23 mouse cellular contexts compared by ENCODE assay signal in genomic region chr12:69713628-69714027, GRCm38 (mm10). TPM values are rescaled to one million over a fixed set of nuclear protein-coding genes. Genes with fewer than 3 reads are reported as not detected.
DNase-seq lines count a peak whose midpoint lies in the region; ATAC-seq and TF ChIP-seq lines count a peak whose summit lies in the region.
"Had no signal": no experiment of that assay in that cellular context is flagged by ENCODE, and none has a peak within 500 bp of the region (broad histone marks: within the 10 kb centered on the region; RNA-seq: fewer than 3 reads in every experiment).

No protein-coding gene starts in this region.

- H3K27ac ChIP-seq in intestine, embryonic 16.5 days (ENCODE audit: low read length): no peak overlapping the region
- no peak overlapping the region for H3K27ac ChIP-seq in intestine, embryonic 15.5 days
- H3K27ac ChIP-seq in liver, adult 2 months (replicated peaks; ENCODE audit: insufficient read depth, low read depth, low read length): peak overlapping the region; percentile 74
- no peak overlapping the region for H3K27ac ChIP-seq in liver, postnatal 0 days (ENCODE audit: low read depth)
- peak overlapping the region; percentile 28; the same call in 1 of the 2 replicates for H3K27ac ChIP-seq in small intestine, adult 2 months (ENCODE audit: insufficient read depth, low read depth, low read length)
- H3K27ac ChIP-seq: embryonic facial prominence, embryonic 10.5 days; embryonic facial prominence, embryonic 12.5 days; forebrain, embryonic 13.5 days; forebrain, embryonic 15.5 days had no signal

- H3K79me2 ChIP-seq in liver, adult 2 months (ENCODE audit: control insufficient read depth, insufficient read depth, low read length): peaks cover 9% of the 10 kb centered on the region; the same call in 1 of the 2 replicates

- peak; percentile 63; the same call in 1 of the 2 replicates for ATAC-seq in intestine, embryonic 16.5 days
- ATAC-seq in intestine, embryonic 15.5 days: no peak
- no peak for ATAC-seq in liver, postnatal 0 days
- ATAC-seq: CD4-positive, CD25-positive, alpha-beta regulatory T cell, adult 4 months; forebrain, embryonic 13.5 days; forebrain, embryonic 15.5 days had no signal

- H3K36me3 ChIP-seq in intestine, embryonic 16.5 days (ENCODE audit: control insufficient read depth, insufficient read depth, low read length): 0 out of 2 replicates have a peak, but pooled peaks cover 3% of the 10 kb centered on the region
- H3K36me3 ChIP-seq in intestine, embryonic 15.5 days: 0 out of 2 replicates have a peak, but pooled peaks cover 3% of the 10 kb centered on the region
- peaks cover 15% of the 10 kb centered on the region for H3K36me3 ChIP-seq in liver, adult 2 months (ENCODE audit: control insufficient read depth, insufficient read depth, low read length)
- 0 out of 2 replicates have a peak, but pooled peaks cover 11% of the 10 kb centered on the region for H3K36me3 ChIP-seq in liver, postnatal 0 days (replicated peaks; ENCODE audit: insufficient read depth, low read length)
- H3K36me3 ChIP-seq in small intestine, adult 2 months (ENCODE audit: control insufficient read depth, insufficient read depth, low read length): peaks cover 11% of the 10 kb centered on the region

- H3K9me3 ChIP-seq in intestine, embryonic 16.5 days (ENCODE audit: control insufficient read depth, low read length): no peaks in the 10 kb centered on the region
- H3K9me3 ChIP-seq in intestine, embryonic 15.5 days: no peaks in the 10 kb centered on the region
- no peaks in the 10 kb centered on the region for H3K9me3 ChIP-seq in liver, postnatal 0 days (ENCODE audit: low read length)
- H3K9me3 ChIP-seq: embryonic facial prominence, embryonic 12.5 days; forebrain, embryonic 13.5 days had no signal

- no peak overlapping the region for H3K4me2 ChIP-seq in intestine, embryonic 16.5 days (ENCODE audit: low read depth, low read length)
- no peak overlapping the region for H3K4me2 ChIP-seq in intestine, embryonic 15.5 days (replicated peaks)
- H3K4me2 ChIP-seq in liver, postnatal 0 days (ENCODE audit: low read depth, low read length): no peak overlapping the region
- H3K4me2 ChIP-seq: embryonic facial prominence, embryonic 12.5 days; forebrain, embryonic 13.5 days; forebrain, embryonic 15.5 days had no signal

- no peak for TF ChIP-seq CTCF in liver, adult 2 months (IDR thresholded peaks at IDR 0.05; ENCODE audit: low read depth, low read length)
- no peak for TF ChIP-seq CTCF in liver, postnatal 0 days (IDR thresholded peaks at IDR 0.05; ENCODE audit: low read depth)
- TF ChIP-seq CTCF in small intestine, adult 2 months (IDR thresholded peaks at IDR 0.05; ENCODE audit: extremely low read depth, insufficient read length, insufficient replicate concordance, low read depth, low read length): no peak

- TF ChIP-seq EP300 in liver, postnatal 0 days (IDR thresholded peaks at IDR 0.05; ENCODE audit: low read depth): no peak

- H3K4me1 ChIP-seq in intestine, embryonic 16.5 days (ENCODE audit: control insufficient read depth, insufficient read depth, low read length): no peaks in the 10 kb centered on the region
- H3K4me1 ChIP-seq in intestine, embryonic 15.5 days (replicated peaks): no peaks in the 10 kb centered on the region
- peaks cover 2% of the 10 kb centered on the region; the same call in 1 of the 2 replicates for H3K4me1 ChIP-seq in liver, adult 2 months (ENCODE audit: control insufficient read depth, insufficient read depth, low read length)
- H3K4me1 ChIP-seq in liver, postnatal 0 days (ENCODE audit: insufficient read depth): no peaks in the 10 kb centered on the region
- no peaks in the 10 kb centered on the region; the same call in 1 of the 2 replicates for H3K4me1 ChIP-seq in small intestine, adult 2 months (ENCODE audit: control insufficient read depth, insufficient read depth, insufficient read length, low read length)
- H3K4me1 ChIP-seq: embryonic facial prominence, embryonic 10.5 days; embryonic facial prominence, embryonic 12.5 days; forebrain, embryonic 13.5 days; forebrain, embryonic 15.5 days had no signal

- H3K27me3 ChIP-seq in intestine, embryonic 16.5 days (replicated peaks; ENCODE audit: control insufficient read depth, insufficient read depth, low read length): no peaks in the 10 kb centered on the region
- no peaks in the 10 kb centered on the region for H3K27me3 ChIP-seq in intestine, embryonic 15.5 days (replicated peaks)
- no peaks in the 10 kb centered on the region for H3K27me3 ChIP-seq in liver, adult 2 months (ENCODE audit: control insufficient read depth, insufficient read depth, low read length)
- H3K27me3 ChIP-seq in liver, postnatal 0 days (ENCODE audit: insufficient read depth, low read length): no peaks in the 10 kb centered on the region
- no peaks in the 10 kb centered on the region for H3K27me3 ChIP-seq in small intestine, adult 2 months (ENCODE audit: control insufficient read depth, insufficient read depth, low read length)
- H3K27me3 ChIP-seq: CH12.LX; embryonic facial prominence, embryonic 12.5 days; forebrain, embryonic 13.5 days; forebrain, embryonic 15.5 days had no signal

- DNase-seq in kidney, adult 9 months: peak; percentile 68
- DNase-seq in kidney, postnatal 4 days: no peak
- peak; percentile 97 for DNase-seq in liver, adult 2 months (ENCODE audit: extremely low read depth, low read depth, low spot score)
- DNase-seq in liver, postnatal 0 days: no peak
- no peak for DNase-seq in adrenal gland, adult (ENCODE audit: inconsistent age in 2 of 2, low spot score in 1 of 2)
- DNase-seq: adrenal gland, adult 8-10 months; adrenal gland, postnatal 14 days; adrenal gland, postnatal 36 days; B cell, adult 2 months; cerebellum, adult 11-12 months; cerebellum, adult 2 months; cerebellum, adult 9-10 months; cerebellum, postnatal 10 days; cerebellum, postnatal 25 days had no signal

- H3K4me3 ChIP-seq in intestine, embryonic 16.5 days (ENCODE audit: low read length): no peak overlapping the region
- no peak overlapping the region for H3K4me3 ChIP-seq in intestine, embryonic 15.5 days (replicated peaks)
- no peak overlapping the region for H3K4me3 ChIP-seq in liver, adult 2 months (ENCODE audit: insufficient read depth, low read depth, low read length)
- H3K4me3 ChIP-seq in liver, postnatal 0 days (ENCODE audit: low read depth, low read length): no peak overlapping the region
- H3K4me3 ChIP-seq in small intestine, adult 2 months (ENCODE audit: low read depth, low read length): no peak overlapping the region
- H3K4me3 ChIP-seq: embryonic facial prominence, embryonic 10.5 days; embryonic facial prominence, embryonic 12.5 days; forebrain, embryonic 13.5 days; forebrain, embryonic 15.5 days had no signal

- no peak for TF ChIP-seq POLR2A in liver, adult 2 months (IDR thresholded peaks at IDR 0.05; ENCODE audit: extremely low read depth, insufficient read depth, low read length)
- TF ChIP-seq POLR2A in small intestine, adult 2 months (IDR thresholded peaks at IDR 0.05; ENCODE audit: low read depth, low read length): no peak

- no peak overlapping the region for H3K9ac ChIP-seq in intestine, embryonic 16.5 days (ENCODE audit: low read depth, low read length)
- no peak overlapping the region for H3K9ac ChIP-seq in intestine, embryonic 15.5 days
- no peak overlapping the region for H3K9ac ChIP-seq in liver, adult 2 months (ENCODE audit: low read depth, low read length)
- H3K9ac ChIP-seq in liver, postnatal 0 days (replicated peaks): no peak overlapping the region
- H3K9ac ChIP-seq: embryonic facial prominence, embryonic 12.5 days; forebrain, embryonic 13.5 days; forebrain, embryonic 15.5 days had no signal

RNA-seq across cellular contexts. Expression of gene L2hgdh, which starts 11.0 kb away (rescaled TPM):
- 21.3 and 22.8 TPM in 2 replicates for polyA plus RNA-seq in intestine, embryonic 16.5 days (2015; fragmentation: Nextera tagmentation; extraction: Ambion mirVana)
- 20.7 and 21.6 TPM in 2 replicates for polyA plus RNA-seq in intestine, embryonic 15.5 days (2015; fragmentation: Nextera tagmentation; extraction: Ambion mirVana)
- 38.9 and 41.5 TPM in 2 replicates for total RNA-seq in liver, adult 2 months (2014; rRNA removed)
- polyA plus RNA-seq in liver, adult 2 months (2012; rRNA removed): 17.9 and 19.6 TPM in 2 replicates
- 10.4 and 10.5 TPM in 2 replicates for polyA plus RNA-seq in liver, postnatal 0 days (2015; fragmentation: Nextera tagmentation; extraction: Ambion mirVana)
- 5.7 and 17.8 TPM in 2 replicates for polyA plus RNA-seq in small intestine, adult 2 months (2012; rRNA removed)

RNA-seq across cellular contexts. Expression of gene Atp5s, which starts 11.1 kb away (rescaled TPM):
- polyA plus RNA-seq in intestine, embryonic 16.5 days (2015; fragmentation: Nextera tagmentation; extraction: Ambion mirVana): 33.4 and 33.5 TPM in 2 replicates
- polyA plus RNA-seq in intestine, embryonic 15.5 days (2015; fragmentation: Nextera tagmentation; extraction: Ambion mirVana): 29.6 and 31.3 TPM in 2 replicates
- 6.2 and 8.6 TPM in 2 replicates for total RNA-seq in liver, adult 2 months (2014; rRNA removed)
- 9.0 and 9.9 TPM in 2 replicates for polyA plus RNA-seq in liver, adult 2 months (2012; rRNA removed)
- 18.3 and 20.3 TPM in 2 replicates for polyA plus RNA-seq in liver, postnatal 0 days (2015; fragmentation: Nextera tagmentation; extraction: Ambion mirVana)
- 7.9 and 9.4 TPM in 2 replicates for polyA plus RNA-seq in small intestine, adult 2 months (2012; rRNA removed)

RNA-seq across cellular contexts. Expression of gene Sos2, which starts 32.0 kb away (rescaled TPM):
- 7.0 and 7.2 TPM in 2 replicates for polyA plus RNA-seq in intestine, embryonic 16.5 days (2015; fragmentation: Nextera tagmentation; extraction: Ambion mirVana)
- 8.5 and 8.7 TPM in 2 replicates for polyA plus RNA-seq in intestine, embryonic 15.5 days (2015; fragmentation: Nextera tagmentation; extraction: Ambion mirVana)
- total RNA-seq in liver, adult 2 months (2014; rRNA removed): 11.1 and 11.9 TPM in 2 replicates
- polyA plus RNA-seq in liver, adult 2 months (2012; rRNA removed): 5.5 and 7.3 TPM in 2 replicates
- 2.9 and 3.5 TPM in 2 replicates for polyA plus RNA-seq in liver, postnatal 0 days (2015; fragmentation: Nextera tagmentation; extraction: Ambion mirVana)
- polyA plus RNA-seq in small intestine, adult 2 months (2012; rRNA removed): 4.3 and 12.0 TPM in 2 replicates

Comparison
In these comparisons a context has a peak if more than half of its experiments do, and no peak if none do; other contexts are left out.
1. H3K27ac ChIP-seq: peak in liver, adult 2 months (single experiment) and small intestine, adult 2 months (single experiment); none in intestine, embryonic 16.5 days (single experiment), intestine, embryonic 15.5 days (single experiment) and liver, postnatal 0 days (single experiment).
2. DNase-seq: peak in kidney, adult 9 months (single experiment) and liver, adult 2 months (single experiment); none in kidney, postnatal 4 days (0 of 2), liver, postnatal 0 days (single experiment) and adrenal gland, adult (0 of 2).